Mouse (Mus musculus): Measurements from ENCODE around the gene Mxd3.

Gene Mxd3

GRCm38 (mm10) chr13:55329683-55330566, at the start of gene Mxd3:
Mxd3 (minus strand) TSS chr13:55329823.
- peak; percentile 69 for DNase-seq (ENCODE audit: low spot score)

GRCm38 (mm10) chr13:55378907-55379580, 49.4 kb upstream of the Mxd3 start:
- no peak for DNase-seq (ENCODE audit: low spot score)

- no peak for DNase-seq (ENCODE audit: low spot score)
These were observed 46.3 kb upstream of the Mxd3 start for GRCm38 (mm10) chr13:55375877-55376276.

- DNase-seq (ENCODE audit: low spot score), result no peak
These were observed 44.7 kb upstream of the Mxd3 start for GRCm38 (mm10) chr13:55374206-55374924.

- no peak for DNase-seq (ENCODE audit: low spot score)
These were observed 42.1 kb upstream of the Mxd3 start for GRCm38 (mm10) chr13:55371740-55372139.

GRCm38 (mm10) chr13:55371007-55371681, 41.5 kb upstream of the Mxd3 start:
- no peak for DNase-seq (ENCODE audit: low spot score)

- no peak for DNase-seq (ENCODE audit: low spot score)
These were observed 40.6 kb upstream of the Mxd3 start for GRCm38 (mm10) chr13:55370234-55370633.

- no peak for DNase-seq (ENCODE audit: low spot score)
These were observed 40.0 kb upstream of the Mxd3 start, which contains the start of gene Rgs14 for GRCm38 (mm10) chr13:55369531-55370114. Rgs14 (plus strand) TSS chr13:55369732.

GRCm38 (mm10) chr13:55368401-55368800, 38.8 kb upstream of the Mxd3 start:
- no peak for DNase-seq (ENCODE audit: low spot score)

- peak; percentile 97 for DNase-seq (ENCODE audit: low spot score)
These were observed 32.9 kb upstream of the Mxd3 start, which contains the start of gene Lman2 for GRCm38 (mm10) chr13:55362453-55363060. Lman2 (minus strand) TSS chr13:55362783.

- DNase-seq (ENCODE audit: low spot score), result no peak
These were observed 32.4 kb upstream of the Mxd3 start for GRCm38 (mm10) chr13:55361974-55362452.

- no peak for DNase-seq (ENCODE audit: low spot score)
These were observed 31.5 kb upstream of the Mxd3 start for GRCm38 (mm10) chr13:55361145-55361544.

GRCm38 (mm10) chr13:55346745-55347144, 17.1 kb upstream of the Mxd3 start:
- no peak for DNase-seq (ENCODE audit: low spot score)

GRCm38 (mm10) chr13:55344286-55344685, 14.7 kb upstream of the Mxd3 start:
- no peak for DNase-seq (ENCODE audit: low spot score)

- no peak for DNase-seq (ENCODE audit: low spot score)
These were observed 12.8 kb upstream of the Mxd3 start for GRCm38 (mm10) chr13:55342469-55342868.

GRCm38 (mm10) chr13:55339259-55339658, 9.6 kb upstream of the Mxd3 start:
- no peak for DNase-seq (ENCODE audit: low spot score)

GRCm38 (mm10) chr13:55338131-55339054, 8.8 kb upstream of the Mxd3 start:
- DNase-seq (ENCODE audit: low spot score), result no peak

- DNase-seq (ENCODE audit: low spot score), result no peak
These were observed 7.8 kb upstream of the Mxd3 start for GRCm38 (mm10) chr13:55337341-55337975.

- DNase-seq (ENCODE audit: low spot score), result no peak
These were observed 6.1 kb upstream of the Mxd3 start for GRCm38 (mm10) chr13:55335701-55336100.

Data from ovary, adult 18-20 months (tissue).